Mouse (Mus musculus) midbrain, embryonic 13.5 days (tissue): Measurements from ENCODE around the gene Sema6c. TPM values are rescaled to one million over a fixed set of nuclear protein-coding genes. Genes with fewer than 3 reads are reported as not detected.
"Not testable (repeated sequence)": the region's sequence is repeated elsewhere in the genome, so short reads cannot be mapped to it uniquely, and the experiment has no call there.

ENCODE experiments used
- ATAC-seq: fragments of 200-750 bp; cut with Nextera tagmentation; 2 replicates; pipeline ENCODE4 v1.8.0; 2017; ENCODE audit warnings: mild to moderate bottlenecking, moderate TSS enrichment, moderate library complexity
- H3K27ac ChIP-seq: fragments of 300-500 bp; sonication (generic); 2 replicates; pipeline ENCODE4 v1.5.1; 2015; ENCODE audit warnings: inconsistent platforms, mild to moderate bottlenecking, moderate library complexity
- H3K27me3 ChIP-seq: fragments of 300-500 bp; sonication (generic); 2 replicates; pipeline ENCODE4 v1.6.1; 2015; ENCODE audit warnings: mild to moderate bottlenecking, inconsistent platforms
- H3K36me3 ChIP-seq: fragments of 300-500 bp; sonication (generic); 2 replicates; pipeline ENCODE4 v1.6.1; 2015; ENCODE audit warnings: mild to moderate bottlenecking, inconsistent platforms
- H3K4me1 ChIP-seq: fragments of 300-500 bp; sonication (generic); replicated peaks from 2 replicates; pipeline ENCODE4 v1.6.1; 2015; ENCODE audit warnings: inconsistent platforms
- H3K4me2 ChIP-seq: fragments of 300-500 bp; sonication (generic); replicated peaks from 2 replicates; pipeline ENCODE4 v1.6.1; 2015; ENCODE audit warnings: moderate library complexity, mild to moderate bottlenecking, inconsistent platforms
- H3K4me3 ChIP-seq: fragments of 300-500 bp; sonication (generic); replicated peaks from 2 replicates; pipeline ENCODE4 v1.5.1; 2015; ENCODE audit warnings: mild to moderate bottlenecking, inconsistent platforms
- H3K9ac ChIP-seq: fragments of 300-500 bp; sonication (generic); replicated peaks from 2 replicates; pipeline ENCODE4 v1.6.1; 2015; ENCODE audit warnings: mild to moderate bottlenecking, inconsistent platforms
- H3K9me3 ChIP-seq: fragments of 300-500 bp; sonication (generic); 2 replicates; pipeline ENCODE4 v1.6.1; 2016; ENCODE audit warnings: mild to moderate bottlenecking, inconsistent platforms
- WGBS: fragments of 180-500 bp; shearing (Covaris S2); methylation state at CpG from one replicate; pipeline ENCODE4 v1.1.7; 2015; 5-methylcytosine and 5-hydroxymethylcytosine counted together
- polyA plus RNA-seq: library from polyadenylated mRNA; unstranded; fragments of >200 nt; fragmentation: Nextera tagmentation; extraction: Ambion mirVana; gene quantifications from 2 replicates; pipeline ENCODE4 v1.2.1, GENCODE M21; 2015

Gene Sema6c
- polyA plus RNA-seq, 1 experiment from 2014 or later, result 37.6 TPM

- Histone ChIP-seq H3K27ac (peak within 1 kb of the TSS; percentile 74), H3K4me1 (peaks cover 23% of the 10 kb centered on the region), H3K4me3 (peak within 1 kb of the TSS; percentile 72), H3K36me3 (peaks cover 32% of the 10 kb centered on the region), H3K9me3 (no peaks in the 10 kb centered on the region), H3K9ac (peak within 1 kb of the TSS; percentile 83), H3K4me2 (peak within 1 kb of the TSS; percentile 90), H3K27me3 (no peaks in the 10 kb centered on the region)
- ATAC-seq, result peak; percentile 95
- WGBS, result under 1% methylated on average over 20 of the region's 20 CpGs
Observed at GRCm38 (mm10) chr3:95133680-95134101, 26.6 kb upstream of the Sema6c start, which contains the start of the genes Scnm1 and Lysmd1. Gene Scnm1 (minus strand): TSS chr3:95134011. Gene Lysmd1 (plus strand): TSS chr3:95134088.

GRCm38 (mm10) chr3:95134133-95134532 is 26.1 kb upstream of the Sema6c start:
- not testable (repeated sequence) for H3K4me2 ChIP-seq, H3K27ac ChIP-seq, H3K9ac ChIP-seq, H3K9me3 ChIP-seq, H3K27me3 ChIP-seq
- peak; percentile 72 for ATAC-seq
- H3K4me3 ChIP-seq, result peak overlapping the region; percentile 72; the same call in 1 of the 2 replicates
- peaks cover 23% of the 10 kb centered on the region for H3K4me1 ChIP-seq
- peaks cover 27% of the 10 kb centered on the region for H3K36me3 ChIP-seq
- WGBS, result no CpG with 5 or more reads among the region's 12 CpGs

- Histone ChIP-seq H3K9me3 (no peaks in the 10 kb centered on the region), H3K9ac (peak overlapping the region; percentile 52; the same call in 1 of the 2 replicates), H3K27me3 (no peaks in the 10 kb centered on the region), H3K4me2 (peak overlapping the region; percentile 57), H3K36me3 (peaks cover 26% of the 10 kb centered on the region), H3K4me3 (peak overlapping the region; percentile 38), H3K4me1 (peaks cover 23% of the 10 kb centered on the region), H3K27ac (no peak overlapping the region)
- no peak for ATAC-seq
- 36% methylated on average over 6 of the region's 6 CpGs for WGBS
Observed at GRCm38 (mm10) chr3:95135023-95135422, 25.2 kb upstream of the Sema6c start.

- H3K9ac ChIP-seq, result no peak overlapping the region; the same call in 1 of the 2 replicates
- peaks cover 27% of the 10 kb centered on the region for H3K36me3 ChIP-seq
- H3K9me3 ChIP-seq, result no peaks in the 10 kb centered on the region
- no peaks in the 10 kb centered on the region for H3K27me3 ChIP-seq
- WGBS, result 87% methylated on average over 7 of the region's 7 CpGs
- H3K4me3 ChIP-seq, result peak overlapping the region; percentile 38
- H3K4me2 ChIP-seq, result peak overlapping the region; percentile 57
- no peak overlapping the region for H3K27ac ChIP-seq
- peaks cover 23% of the 10 kb centered on the region for H3K4me1 ChIP-seq
- ATAC-seq, result no peak
Observed at GRCm38 (mm10) chr3:95135433-95136052, 24.7 kb upstream of the Sema6c start.

- no peak for ATAC-seq
- Histone ChIP-seq H3K27ac (no peak overlapping the region), H3K27me3 (no peaks in the 10 kb centered on the region), H3K36me3 (peaks cover 24% of the 10 kb centered on the region), H3K9ac (no peak overlapping the region), H3K4me1 (peaks cover 23% of the 10 kb centered on the region), H3K9me3 (no peaks in the 10 kb centered on the region), H3K4me2 (no peak overlapping the region), H3K4me3 (no peak overlapping the region)
- 92% methylated on average over 3 of the region's 3 CpGs for WGBS
Observed at GRCm38 (mm10) chr3:95136336-95136735, 23.9 kb upstream of the Sema6c start.

DNA sequence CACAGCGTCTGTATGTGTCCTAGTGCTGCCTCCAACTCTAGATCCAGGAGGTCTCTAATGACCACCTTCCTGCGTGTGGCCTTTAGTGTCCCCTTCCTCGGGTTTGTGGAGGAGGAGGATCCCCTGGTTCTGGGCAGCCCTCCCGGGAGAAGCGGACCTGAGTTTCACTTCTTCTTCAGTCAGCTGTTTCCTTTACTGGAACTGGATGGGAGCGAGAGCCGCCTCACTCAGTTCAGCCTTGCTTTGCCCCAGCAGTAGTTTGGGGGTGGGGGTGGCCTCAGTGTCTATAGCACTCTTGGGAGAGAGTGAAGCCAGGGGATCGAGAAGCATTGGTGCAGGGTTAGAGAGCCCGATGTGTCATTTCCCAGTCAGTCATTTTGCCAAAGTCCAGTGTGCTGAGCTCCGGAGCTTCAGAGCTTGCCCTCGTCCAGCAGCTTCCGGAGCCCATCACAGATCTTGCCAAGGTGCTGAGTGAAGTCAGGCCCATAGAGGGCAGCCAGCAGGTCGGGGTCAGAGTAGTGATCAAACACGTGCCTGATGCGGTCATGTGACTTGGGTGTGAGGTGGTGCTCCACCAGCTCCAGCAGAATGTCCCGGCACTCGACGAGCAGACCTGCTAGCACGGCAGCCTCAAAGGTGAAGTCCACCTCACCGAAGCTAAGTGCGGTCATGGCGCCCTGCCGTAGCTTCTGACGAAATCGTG is 20.5 kb upstream of the Sema6c start:
- no peak for ATAC-seq
- no peak overlapping the region for H3K9ac ChIP-seq
- H3K27ac ChIP-seq, result no peak overlapping the region
- H3K4me3 ChIP-seq, result no peak overlapping the region
- H3K36me3 ChIP-seq, result peaks cover 19% of the 10 kb centered on the region
- peaks cover 15% of the 10 kb centered on the region for H3K4me1 ChIP-seq
- H3K27me3 ChIP-seq, result no peaks in the 10 kb centered on the region
- no peaks in the 10 kb centered on the region for H3K9me3 ChIP-seq
- WGBS, result 80% methylated on average over 25 of the region's 25 CpGs
- H3K4me2 ChIP-seq, result no peak overlapping the region

- no peaks in the 10 kb centered on the region for H3K27me3 ChIP-seq
- peaks cover 19% of the 10 kb centered on the region for H3K36me3 ChIP-seq
- H3K27ac ChIP-seq, result no peak overlapping the region
- no peaks in the 10 kb centered on the region for H3K9me3 ChIP-seq
- H3K4me3 ChIP-seq, result no peak overlapping the region
- no peak for ATAC-seq
- H3K4me2 ChIP-seq, result no peak overlapping the region
- no peak overlapping the region for H3K9ac ChIP-seq
- H3K4me1 ChIP-seq, result peaks cover 10% of the 10 kb centered on the region
- 66% methylated on average over 18 of the region's 18 CpGs for WGBS
Observed at GRCm38 (mm10) chr3:95140289-95140595, 20.0 kb upstream of the Sema6c start.

- ATAC-seq, result no peak
- 88% methylated on average over 6 of the region's 6 CpGs for WGBS
Observed at GRCm38 (mm10) chr3:95140795-95141194, 19.5 kb upstream of the Sema6c start.

GRCm38 (mm10) chr3:95141474-95141873 is 18.8 kb upstream of the Sema6c start:
- H3K9me3 ChIP-seq, result no peaks in the 10 kb centered on the region
- H3K9ac ChIP-seq, result no peak overlapping the region
- no peak overlapping the region for H3K4me3 ChIP-seq
- WGBS, result 93% methylated on average over 9 of the region's 9 CpGs
- peaks cover 19% of the 10 kb centered on the region for H3K36me3 ChIP-seq
- H3K4me2 ChIP-seq, result no peak overlapping the region
- no peak overlapping the region for H3K27ac ChIP-seq
- ATAC-seq, result no peak
- no peaks in the 10 kb centered on the region for H3K27me3 ChIP-seq
- no peaks in the 10 kb centered on the region; the same call in 1 of the 2 replicates for H3K4me1 ChIP-seq

More at GRCm38 (mm10) chr3:95140795-95141194, 19.5 kb upstream of the Sema6c start:
- no peak overlapping the region for H3K27ac ChIP-seq
- H3K4me3 ChIP-seq, result no peak overlapping the region
- H3K4me1 ChIP-seq, result peaks cover 5% of the 10 kb centered on the region
- H3K36me3 ChIP-seq, result peaks cover 19% of the 10 kb centered on the region
- no peak overlapping the region for H3K9ac ChIP-seq
- no peaks in the 10 kb centered on the region for H3K27me3 ChIP-seq
- H3K4me2 ChIP-seq, result no peak overlapping the region
- H3K9me3 ChIP-seq, result no peaks in the 10 kb centered on the region

- H3K36me3 ChIP-seq, result peaks cover 19% of the 10 kb centered on the region
- no peaks in the 10 kb centered on the region for H3K27me3 ChIP-seq
- 83% methylated on average over 10 of the region's 10 CpGs for WGBS
- no peaks in the 10 kb centered on the region for H3K4me1 ChIP-seq
- H3K9ac ChIP-seq, result no peak within 1 kb of the TSS
- no peak within 1 kb of the TSS for H3K4me3 ChIP-seq
- H3K9me3 ChIP-seq, result no peaks in the 10 kb centered on the region
- H3K4me2 ChIP-seq, result no peak within 1 kb of the TSS
- no peak within 1 kb of the TSS for H3K27ac ChIP-seq
- ATAC-seq, result peak; percentile 62; the same call in 1 of the 2 replicates
Observed at GRCm38 (mm10) chr3:95141952-95142616, 18.2 kb upstream of the Sema6c start, which contains the start of gene Tnfaip8l2. Gene Tnfaip8l2 (minus strand): TSS chr3:95142360.

DNA sequence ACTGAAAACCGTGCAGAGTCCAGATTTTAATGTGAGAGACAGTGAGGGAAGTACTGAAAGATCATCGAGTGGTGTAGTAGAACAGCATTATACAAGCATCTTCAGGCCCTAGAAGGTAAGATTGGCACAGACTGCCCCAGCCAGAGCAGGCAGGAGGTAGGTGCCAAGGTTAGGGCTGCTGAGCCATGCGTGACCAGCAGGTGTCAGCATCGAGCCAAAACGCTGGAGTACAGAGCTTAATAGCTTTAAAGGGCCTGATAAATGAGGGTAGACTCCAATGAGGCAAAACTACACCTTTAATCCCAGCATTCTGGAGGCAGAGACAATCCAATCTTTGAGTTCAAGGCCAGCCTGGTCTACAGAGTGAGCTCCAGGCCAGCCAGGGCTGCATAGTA is 17.6 kb upstream of the Sema6c start:
- Histone ChIP-seq H3K9ac (no peak overlapping the region), H3K27ac (no peak overlapping the region), H3K27me3 (no peaks in the 10 kb centered on the region), H3K4me3 (no peak overlapping the region), H3K4me1 (no peaks in the 10 kb centered on the region), H3K9me3 (no peaks in the 10 kb centered on the region), H3K4me2 (no peak overlapping the region), H3K36me3 (peaks cover 19% of the 10 kb centered on the region)
- 9% methylated on average over 5 of the region's 5 CpGs for WGBS
- peak; percentile 74 for ATAC-seq

GRCm38 (mm10) chr3:95147924-95148323 is 12.3 kb upstream of the Sema6c start:
- H3K36me3 ChIP-seq, result no peaks in the 10 kb centered on the region
- no peaks in the 10 kb centered on the region for H3K27me3 ChIP-seq
- no peaks in the 10 kb centered on the region for H3K9me3 ChIP-seq
- H3K4me3 ChIP-seq, result no peak overlapping the region
- WGBS, result 55% methylated on average over 3 of the region's 3 CpGs
- no peak overlapping the region for H3K27ac ChIP-seq
- no peaks in the 10 kb centered on the region for H3K4me1 ChIP-seq
- H3K4me2 ChIP-seq, result no peak overlapping the region
- no peak for ATAC-seq
- no peak overlapping the region for H3K9ac ChIP-seq
